Mouse (Mus musculus): ENCODE measurements around the gene Rab34.

Rab34 gene

GRCm38 (mm10) chr11:78215709-78216317, 27.6 kb downstream of the Rab34 start:
- no peak for DNase-seq

GRCm38 (mm10) chr11:78223586-78223985, 35.4 kb downstream of the Rab34 start:
- DNase-seq: no peak

- DNase-seq: no peak
Measured at GRCm38 (mm10) chr11:78231518-78231917, 43.3 kb downstream of the Rab34 start.

- no peak for DNase-seq
Measured at GRCm38 (mm10) chr11:78240193-78240857, 52.1 kb downstream of the Rab34 start.
